Mouse (Mus musculus) ES-CJ7 (cell line): ENCODE results near the gene Ankrd28.

Experiments used
- DNase-seq: peaks from one replicate; pipeline ENCODE4 v3.0.0; 2011; ENCODE audit warnings: low read depth, low spot score

Ankrd28 gene

DNA sequence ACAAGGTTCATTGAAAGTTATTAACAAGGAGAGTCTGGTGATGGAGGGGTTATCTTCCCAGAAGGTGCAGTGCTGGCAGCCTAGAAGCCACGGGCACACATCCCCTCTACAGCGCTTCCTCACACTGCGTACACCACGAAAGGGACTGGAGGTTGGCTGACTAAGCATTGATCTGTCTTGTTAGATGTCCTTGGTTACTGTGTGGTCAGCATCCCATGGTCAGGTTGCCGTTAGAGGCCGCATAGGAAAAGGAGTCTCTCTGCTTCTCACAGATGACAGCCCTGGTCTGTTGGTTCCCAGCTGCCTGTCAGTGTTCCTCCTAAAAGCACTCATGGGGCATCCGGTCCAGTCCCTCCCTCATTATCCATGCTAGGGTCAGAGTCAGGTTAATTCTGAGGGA is 179.2 kb downstream of the Ankrd28 start:
- DNase-seq = no peak

DNA sequence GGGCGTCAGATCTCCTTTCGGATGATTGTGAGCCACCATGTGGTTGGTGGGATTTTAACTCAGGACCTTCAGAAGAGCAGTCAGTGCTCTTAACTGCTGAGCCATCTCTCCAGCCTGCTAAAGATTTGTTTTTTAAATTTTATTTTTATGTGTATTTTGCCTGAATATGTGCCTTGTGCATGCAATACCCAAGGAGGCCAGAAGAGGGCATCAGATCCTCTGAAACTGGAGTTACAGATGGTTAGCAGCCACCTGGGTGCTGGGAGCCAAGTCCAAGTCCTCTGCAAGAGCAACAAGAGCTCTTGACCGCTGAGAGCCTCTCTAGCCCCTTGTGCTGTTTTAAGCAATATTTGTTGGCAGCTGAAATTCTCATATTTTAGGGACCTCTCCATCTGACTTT is 180.1 kb downstream of the Ankrd28 start:
- peak; percentile 41 for DNase-seq
